1 mouse cellular context compared by ENCODE assay signal in the genomic region with DNA sequence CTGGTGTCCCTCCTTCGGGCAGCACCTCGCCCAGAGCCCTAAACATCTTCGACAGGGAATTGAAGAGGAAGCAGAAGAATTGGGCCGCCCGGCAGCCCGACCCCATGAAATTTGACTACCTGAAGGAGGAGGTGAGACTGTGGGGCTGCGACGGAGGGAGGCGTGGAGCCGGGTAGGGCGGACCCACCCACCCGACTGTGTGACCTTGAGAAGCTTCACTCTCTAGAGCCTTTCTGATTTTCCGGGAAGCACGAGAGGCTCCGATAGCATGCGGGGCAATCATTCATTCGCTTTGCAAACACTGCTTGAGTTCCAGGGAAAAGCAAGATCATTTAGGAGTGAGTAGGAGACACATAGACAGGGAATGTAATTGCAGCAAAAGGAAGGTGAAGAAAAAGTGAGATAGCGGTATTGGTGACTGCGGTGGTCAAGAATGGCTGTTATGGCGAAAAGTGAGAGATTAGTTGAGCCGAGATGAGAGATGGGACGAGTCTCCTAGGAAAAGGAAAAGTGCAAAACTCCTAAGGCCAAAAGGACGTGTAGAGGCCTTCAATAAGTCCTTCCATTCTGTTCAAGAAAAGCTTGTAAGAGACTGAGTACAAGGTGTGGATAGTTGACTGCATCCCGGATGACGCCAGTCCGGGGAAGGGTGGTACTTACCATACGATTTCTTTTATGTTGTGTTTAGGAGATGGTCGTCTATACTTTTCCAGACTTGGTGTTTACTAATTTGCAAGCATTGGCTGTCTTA.
TF ChIP-seq lines count a peak whose summit lies in the region.

No protein-coding gene starts in this region.

TF ChIP-seq in ES-E14, 5 proteins besides CTCF, POLR2A, EP300 and RAD21:
- TF ChIP-seq CHD2 (IDR thresholded peaks at IDR 0.05; ENCODE audit: low read depth, low read length) (no peak), HCFC1 (IDR thresholded peaks at IDR 0.05; ENCODE audit: borderline replicate concordance, insufficient read depth, low read length) (no peak), ZC3H11A (IDR thresholded peaks at IDR 0.05; ENCODE audit: borderline replicate concordance, low read depth, low read length) (no peak)
